Mouse (Mus musculus): Measurements from ENCODE around the gene Il6ra.

Gene Il6ra

GRCm38 (mm10) chr3:89912543-89913391, at the start of gene Il6ra:
Gene Il6ra, minus strand, starts transcription at chr3:89913196.
- DNase-seq (ENCODE audit: extremely low spot score, low read depth, low spot score) = no peak

- no peak for DNase-seq (ENCODE audit: extremely low spot score, low read depth, low spot score)
These were observed 49.2 kb upstream of the Il6ra start for GRCm38 (mm10) chr3:89962059-89962750.

GRCm38 (mm10) chr3:89961436-89961835, 48.4 kb upstream of the Il6ra start:
- no peak for DNase-seq (ENCODE audit: extremely low spot score, low read depth, low spot score)

- peak; percentile 47 for DNase-seq (ENCODE audit: extremely low spot score, low read depth, low spot score)
These were observed 47.5 kb upstream of the Il6ra start for GRCm38 (mm10) chr3:89960469-89960868.

- no peak for DNase-seq (ENCODE audit: extremely low spot score, low read depth, low spot score)
These were observed 46.4 kb upstream of the Il6ra start for GRCm38 (mm10) chr3:89959435-89959834.

- DNase-seq (ENCODE audit: extremely low spot score, low read depth, low spot score) = no peak
These were observed 44.9 kb upstream of the Il6ra start for GRCm38 (mm10) chr3:89957880-89958279.

GRCm38 (mm10) chr3:89956177-89956971, 43.4 kb upstream of the Il6ra start:
- no peak for DNase-seq (ENCODE audit: extremely low spot score, low read depth, low spot score)

- peak; percentile 42 for DNase-seq (ENCODE audit: extremely low spot score, low read depth, low spot score)
These were observed 40.4 kb upstream of the Il6ra start for GRCm38 (mm10) chr3:89953420-89953819.

GRCm38 (mm10) chr3:89948655-89949054, 35.7 kb upstream of the Il6ra start:
- DNase-seq (ENCODE audit: extremely low spot score, low read depth, low spot score) = no peak

GRCm38 (mm10) chr3:89948021-89948420, 35.0 kb upstream of the Il6ra start:
- DNase-seq (ENCODE audit: extremely low spot score, low read depth, low spot score) = no peak

GRCm38 (mm10) chr3:89945026-89945425, 32.0 kb upstream of the Il6ra start:
- DNase-seq (ENCODE audit: extremely low spot score, low read depth, low spot score) = no peak

- no peak for DNase-seq (ENCODE audit: extremely low spot score, low read depth, low spot score)
These were observed 29.9 kb upstream of the Il6ra start for GRCm38 (mm10) chr3:89942894-89943293.

- no peak for DNase-seq (ENCODE audit: extremely low spot score, low read depth, low spot score)
These were observed 23.5 kb upstream of the Il6ra start for GRCm38 (mm10) chr3:89936495-89936894.

- DNase-seq (ENCODE audit: extremely low spot score, low read depth, low spot score) = no peak
These were observed 19.9 kb upstream of the Il6ra start for GRCm38 (mm10) chr3:89932925-89933324.

- DNase-seq (ENCODE audit: extremely low spot score, low read depth, low spot score) = no peak
These were observed 16.0 kb upstream of the Il6ra start for GRCm38 (mm10) chr3:89928956-89929355.

- DNase-seq (ENCODE audit: extremely low spot score, low read depth, low spot score) = no peak
These were observed 13.4 kb upstream of the Il6ra start for GRCm38 (mm10) chr3:89926440-89926839.

GRCm38 (mm10) chr3:89920711-89921110, 7.7 kb upstream of the Il6ra start:
- no peak for DNase-seq (ENCODE audit: extremely low spot score, low read depth, low spot score)

- DNase-seq (ENCODE audit: extremely low spot score, low read depth, low spot score) = no peak
These were observed 4.4 kb upstream of the Il6ra start for GRCm38 (mm10) chr3:89917408-89917807.

GRCm38 (mm10) chr3:89916622-89917021, 3.6 kb upstream of the Il6ra start:
- DNase-seq (ENCODE audit: extremely low spot score, low read depth, low spot score) = no peak

GRCm38 (mm10) chr3:89914700-89915099, 1.7 kb upstream of the Il6ra start:
- no peak for DNase-seq (ENCODE audit: extremely low spot score, low read depth, low spot score)

GRCm38 (mm10) chr3:89912108-89912542, 871 bp downstream of the Il6ra start:
- no peak for DNase-seq (ENCODE audit: extremely low spot score, low read depth, low spot score)

Measured in hindlimb bud, embryonic 11.5 days (tissue).